Mouse (Mus musculus) myocyte (in vitro differentiated cells): ENCODE data around the gene Arhgef28. TPM values are rescaled to one million over a fixed set of nuclear protein-coding genes. Genes with fewer than 3 reads are reported as not detected.

Experiments
- H3K27me3 ChIP-seq: one replicate; pipeline ENCODE4 v1.6.1; 2011; ENCODE audit not compliant: control insufficient read depth, insufficient read depth, insufficient read length
- H3K36me3 ChIP-seq: one replicate; pipeline ENCODE4 v1.6.1; 2011; ENCODE audit not compliant: control insufficient read depth, insufficient read depth
- H3K4me2 ChIP-seq: one replicate; pipeline ENCODE4 v1.6.1; 2011; ENCODE audit warnings: low read depth, control low read depth
- H3K4me3 ChIP-seq: one replicate; pipeline ENCODE4 v1.5.1; 2011; ENCODE audit warnings: mild to moderate bottlenecking, control low read depth, moderate library complexity
- H3K79me2 ChIP-seq: one replicate; pipeline ENCODE4 v1.6.1; 2011; ENCODE audit not compliant: control insufficient read depth, insufficient read depth
- H3ac ChIP-seq: one replicate; pipeline ENCODE4 v1.6.1; 2011; ENCODE audit not compliant: control insufficient read depth, insufficient read length
- CEBPB ChIP-seq: IDR thresholded peaks from 2 replicates; pipeline ENCODE4 v1.6.1; 2011; ENCODE audit warnings: mild to moderate bottlenecking, moderate library complexity; ENCODE audit not compliant: poor library complexity, insufficient read depth, severe bottlenecking
- E2F4 ChIP-seq: IDR thresholded peaks from one replicate; pipeline ENCODE4 v1.6.1; 2011; ENCODE audit warnings: mild to moderate bottlenecking, control low read depth, moderate library complexity; ENCODE audit not compliant: insufficient read depth
- MAX ChIP-seq: IDR thresholded peaks from one replicate; pipeline ENCODE4 v1.6.1; 2011; ENCODE audit warnings: low read depth, mild to moderate bottlenecking, control low read depth
- MYOD1 ChIP-seq, 3 experiments: IDR thresholded peaks; one replicate each; pipeline ENCODE4 v1.6.1; 2011; ENCODE audit warnings: control low read depth in 2 of 3, low read depth in 2 of 3, mild to moderate bottlenecking in 2 of 3, moderate library complexity in 1 of 3; ENCODE audit not compliant: insufficient read length in 2 of 3, control insufficient read depth in 1 of 3
- MYOG ChIP-seq, 3 experiments: IDR thresholded peaks; one replicate each; pipeline ENCODE4 v1.6.1; 2011; ENCODE audit warnings: control low read depth in 2 of 3, low read depth in 2 of 3, mild to moderate bottlenecking in 2 of 3; ENCODE audit not compliant: insufficient read length in 2 of 3, control insufficient read depth in 1 of 3, insufficient read depth in 1 of 3
- POLR2A ChIP-seq: IDR thresholded peaks from one replicate; pipeline ENCODE4 v1.6.1; 2011; ENCODE audit warnings: low read depth, mild to moderate bottlenecking, control low read depth, moderate library complexity; ENCODE audit not compliant: insufficient read length
- POLR2AphosphoS2 ChIP-seq: IDR thresholded peaks from one replicate; pipeline ENCODE4 v1.6.1; 2011; ENCODE audit warnings: low read depth, control low read depth; ENCODE audit not compliant: insufficient read length
- REST ChIP-seq: IDR thresholded peaks from one replicate; pipeline ENCODE4 v1.6.1; 2011; ENCODE audit warnings: mild to moderate bottlenecking, control low read depth, moderate library complexity; ENCODE audit not compliant: insufficient read depth, insufficient read length
- SRF ChIP-seq: IDR thresholded peaks from one replicate; pipeline ENCODE4 v1.6.1; 2011; ENCODE audit warnings: low read depth; ENCODE audit not compliant: control insufficient read depth, insufficient read length
- TCF12 ChIP-seq: IDR thresholded peaks from one replicate; pipeline ENCODE4 v1.6.1; 2011; ENCODE audit warnings: mild to moderate bottlenecking, control low read depth; ENCODE audit not compliant: poor library complexity, insufficient read depth, severe bottlenecking
- TCF3 ChIP-seq: IDR thresholded peaks from one replicate; pipeline ENCODE4 v1.6.1; 2011; ENCODE audit warnings: low read depth, control low read depth; ENCODE audit not compliant: insufficient read length
- USF1 ChIP-seq: IDR thresholded peaks from one replicate; pipeline ENCODE4 v1.6.1; 2011; ENCODE audit warnings: low read depth, mild to moderate bottlenecking, control low read depth, moderate library complexity
- polyA plus RNA-seq: library from polyadenylated mRNA; unstranded; fragments of >200 nt; fragmentation: generic; extraction: Trizol; gene quantifications from one replicate; pipeline ENCODE4 v1.2.1, GENCODE M21; 2012; ENCODE audit warnings: missing spikeins

Gene Arhgef28
- polyA plus RNA-seq, 1 experiment: 0.76 TPM

DNA sequence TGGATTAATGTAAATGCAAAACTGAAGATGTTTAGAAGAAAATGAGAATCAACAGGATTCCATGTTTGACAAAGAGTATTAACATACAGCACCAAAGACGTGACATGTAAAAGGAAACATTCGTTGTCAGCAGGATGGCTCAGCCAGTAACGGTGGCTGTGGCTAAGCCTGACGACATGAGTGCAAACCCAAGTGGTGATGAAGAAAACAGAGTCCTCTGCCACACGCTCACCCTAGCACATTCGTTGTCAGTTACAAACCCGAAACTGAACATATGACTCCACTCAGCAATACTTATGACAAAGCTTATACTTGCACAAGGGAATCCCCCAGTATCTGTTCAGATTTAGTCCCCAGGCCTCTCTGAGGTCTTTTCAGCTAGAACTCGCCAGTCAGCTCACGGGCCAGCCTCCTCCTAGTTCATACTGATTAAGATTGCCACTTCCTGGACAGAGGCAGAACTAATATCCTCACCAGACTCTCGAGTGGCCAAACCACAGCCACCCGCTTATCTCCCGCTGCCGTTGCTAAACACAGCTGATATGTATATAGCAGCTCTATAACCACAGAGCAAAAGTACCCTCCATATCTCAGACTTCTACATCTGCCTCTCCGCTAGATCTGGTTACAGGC, 82.0 kb downstream of the Arhgef28 start:
- Histone ChIP-seq H3K4me2 (peak overlapping the region; percentile 2), H3ac (no peak overlapping the region), H3K79me2 (no peaks in the 10 kb centered on the region), H3K4me3 (no peak overlapping the region), H3K36me3 (no peaks in the 10 kb centered on the region), H3K27me3 (peaks cover 26% of the 10 kb centered on the region)
- TF ChIP-seq REST: no peak
- no peak for TF ChIP-seq MYOG (IDR thresholded peaks at IDR 0.05; ENCODE audit: control insufficient read depth in 1 of 3, insufficient read depth in 1 of 3, insufficient read length in 2 of 3, low read depth in 2 of 3)

- Histone ChIP-seq H3K27me3 (peaks cover 21% of the 10 kb centered on the region), H3ac (no peak overlapping the region), H3K4me3 (no peak overlapping the region), H3K79me2 (no peaks in the 10 kb centered on the region), H3K4me2 (no peak overlapping the region), H3K36me3 (no peaks in the 10 kb centered on the region)
- TF ChIP-seq MYOD1 (IDR thresholded peaks at IDR 0.05; ENCODE audit: control insufficient read depth in 1 of 3, insufficient read length in 2 of 3, low read depth in 2 of 3) (no peak), POLR2AphosphoS2 (no peak), TCF3 (no peak), MAX (no peak), E2F4 (no peak), MYOG (IDR thresholded peaks at IDR 0.05; ENCODE audit: control insufficient read depth in 1 of 3, insufficient read depth in 1 of 3, insufficient read length in 2 of 3, low read depth in 2 of 3) (no peak), POLR2A (no peak), CEBPB (no peak)
Observed at GRCm38 (mm10) chr13:98122766-98123165, 83.5 kb downstream of the Arhgef28 start.

DNA sequence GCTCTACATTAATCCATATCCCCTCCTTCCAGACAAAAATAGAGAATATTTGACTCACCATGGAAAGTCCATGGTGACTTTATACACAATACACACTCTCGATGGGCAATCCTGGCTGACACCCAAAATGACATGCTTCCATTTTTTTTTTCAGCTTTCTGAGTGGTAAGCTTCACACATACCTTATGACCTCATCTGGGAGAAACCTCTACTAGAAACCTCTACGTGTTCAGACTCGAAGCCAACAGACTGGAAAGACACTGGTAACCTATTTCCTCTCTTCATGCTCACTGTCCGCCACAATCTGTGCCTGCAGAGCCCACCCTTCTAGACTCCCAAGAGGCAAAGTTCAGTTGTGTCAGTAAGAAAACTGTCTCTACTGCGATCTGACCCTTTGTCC, 84.2 kb downstream of the Arhgef28 start:
- Histone ChIP-seq H3K79me2 (no peaks in the 10 kb centered on the region), H3K4me2 (no peak overlapping the region), H3K27me3 (peaks cover 17% of the 10 kb centered on the region), H3K4me3 (no peak overlapping the region), H3K36me3 (no peaks in the 10 kb centered on the region), H3ac (no peak overlapping the region)
- no peak for TF ChIP-seq E2F4
- TF ChIP-seq MYOD1 (IDR thresholded peaks at IDR 0.05; ENCODE audit: control insufficient read depth in 1 of 3, insufficient read length in 2 of 3, low read depth in 2 of 3): no peak
- TF ChIP-seq SRF: no peak
- TF ChIP-seq POLR2A: no peak

- no peak overlapping the region for H3ac ChIP-seq
- H3K4me2 ChIP-seq: no peak overlapping the region
- H3K4me3 ChIP-seq: no peak overlapping the region
- H3K36me3 ChIP-seq: no peaks in the 10 kb centered on the region
- peaks cover 16% of the 10 kb centered on the region for H3K27me3 ChIP-seq
- no peaks in the 10 kb centered on the region for H3K79me2 ChIP-seq
- no peak for TF ChIP-seq USF1
- no peak for TF ChIP-seq SRF
- TF ChIP-seq MYOG (IDR thresholded peaks at IDR 0.05; ENCODE audit: control insufficient read depth in 1 of 3, insufficient read depth in 1 of 3, insufficient read length in 2 of 3, low read depth in 2 of 3): no peak
- no peak for TF ChIP-seq MAX
- no peak for TF ChIP-seq TCF12
- no peak for TF ChIP-seq MYOD1 (IDR thresholded peaks at IDR 0.05; ENCODE audit: control insufficient read depth in 1 of 3, insufficient read length in 2 of 3, low read depth in 2 of 3)
- TF ChIP-seq TCF3: no peak
- no peak for TF ChIP-seq CEBPB
- no peak for TF ChIP-seq REST
- no peak for TF ChIP-seq POLR2AphosphoS2
- TF ChIP-seq E2F4: no peak
- no peak for TF ChIP-seq POLR2A
Observed at GRCm38 (mm10) chr13:98121124-98121470, 85.1 kb downstream of the Arhgef28 start.

GRCm38 (mm10) chr13:98120356-98121123, 85.7 kb downstream of the Arhgef28 start:
- Histone ChIP-seq H3ac (no peak overlapping the region), H3K36me3 (no peaks in the 10 kb centered on the region), H3K27me3 (peaks cover 15% of the 10 kb centered on the region), H3K4me2 (no peak overlapping the region), H3K79me2 (no peaks in the 10 kb centered on the region), H3K4me3 (no peak overlapping the region)
- TF ChIP-seq POLR2A (no peak), POLR2AphosphoS2 (no peak), REST (no peak), SRF (no peak), TCF12 (no peak), TCF3 (no peak), USF1 (no peak), MYOD1 (IDR thresholded peaks at IDR 0.05; ENCODE audit: control insufficient read depth in 1 of 3, insufficient read length in 2 of 3, low read depth in 2 of 3) (no peak), E2F4 (no peak), CEBPB (no peak), MYOG (IDR thresholded peaks at IDR 0.05; ENCODE audit: control insufficient read depth in 1 of 3, insufficient read depth in 1 of 3, insufficient read length in 2 of 3, low read depth in 2 of 3) (no peak)
